Mouse (Mus musculus): ENCODE data around the gene Sipa1l3. TPM values are rescaled to one million over a fixed set of nuclear protein-coding genes. Genes with fewer than 3 reads are reported as not detected.

Sipa1l3 gene
- polyA plus RNA-seq, 1 experiment from 2014 or later, result 9.1 TPM

DNA sequence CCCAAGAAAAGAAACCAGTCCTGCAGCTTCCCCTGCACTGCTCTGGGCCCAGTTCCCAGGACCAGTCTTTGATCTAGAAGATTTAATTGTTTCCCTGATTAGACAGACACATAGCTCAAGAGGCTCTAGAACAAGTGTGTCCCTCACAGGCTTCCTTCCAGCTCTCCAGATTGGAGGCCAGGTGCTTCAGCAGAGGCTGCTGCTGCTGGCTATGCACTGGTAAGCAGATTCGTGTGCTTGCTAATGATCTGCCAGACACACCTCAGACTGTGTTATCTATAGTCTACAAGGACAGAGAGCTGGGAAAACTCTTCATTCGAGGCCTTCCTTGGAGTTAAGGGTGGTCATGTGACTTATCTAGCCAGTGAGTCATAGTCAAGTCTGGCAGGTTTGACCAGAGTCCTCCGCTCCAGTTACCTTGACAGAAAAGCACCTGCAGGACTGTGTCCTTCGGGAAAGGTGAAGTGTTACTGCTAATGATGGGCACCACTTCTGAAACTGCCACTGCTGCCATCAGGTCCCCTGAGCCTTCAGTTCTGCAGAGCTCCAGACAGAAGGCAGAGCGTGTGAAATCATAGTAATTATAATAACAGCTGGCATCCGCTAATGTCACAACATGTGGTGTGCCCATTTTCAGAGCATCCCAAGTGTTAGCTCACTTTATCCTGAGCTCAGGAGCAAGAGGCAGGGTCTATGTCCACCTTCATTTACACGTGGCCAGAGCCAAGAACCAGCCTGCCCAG is 48.7 kb downstream of the Sipa1l3 start:
- WGBS, result 69% methylated on average over 7 of the region's 7 CpGs
- no peaks in the 10 kb centered on the region for H3K9me3 ChIP-seq (replicated peaks)
- peaks cover 26% of the 10 kb centered on the region for H3K4me1 ChIP-seq
- no peaks in the 10 kb centered on the region for H3K27me3 ChIP-seq
- no peak overlapping the region for H3K9ac ChIP-seq
- ATAC-seq, result no peak
- H3K27ac ChIP-seq, result no peak overlapping the region
- no peak overlapping the region for H3K4me3 ChIP-seq
- H3K36me3 ChIP-seq (ENCODE audit: poor library complexity, severe bottlenecking), result no peaks in the 10 kb centered on the region
- H3K4me2 ChIP-seq, result no peak overlapping the region

DNA sequence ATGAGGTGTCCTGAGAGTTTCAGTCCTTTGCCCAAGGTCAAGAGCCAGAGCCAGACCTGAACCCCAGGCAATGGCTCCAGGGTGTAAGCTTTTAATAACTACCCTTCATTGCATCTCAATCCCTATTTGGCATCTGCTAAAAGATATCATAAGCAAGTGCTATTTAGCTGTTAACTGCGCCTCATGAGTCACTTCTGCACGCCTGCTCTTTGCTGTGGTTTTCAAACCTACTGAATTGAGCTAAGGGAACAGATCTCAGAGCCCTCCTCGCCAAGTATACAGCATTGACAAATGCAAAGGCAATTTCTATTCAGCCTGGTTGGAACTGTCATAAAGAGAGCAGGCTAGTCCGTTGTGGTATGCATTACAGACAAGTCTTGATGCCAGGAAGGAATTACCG is 49.8 kb downstream of the Sipa1l3 start:
- Histone ChIP-seq H3K27me3 (no peaks in the 10 kb centered on the region), H3K36me3 (ENCODE audit: poor library complexity, severe bottlenecking) (no peaks in the 10 kb centered on the region), H3K9me3 (replicated peaks) (no peaks in the 10 kb centered on the region), H3K4me2 (no peak overlapping the region), H3K4me1 (peaks cover 26% of the 10 kb centered on the region), H3K9ac (no peak overlapping the region), H3K27ac (no peak overlapping the region), H3K4me3 (no peak overlapping the region)
- ATAC-seq, result no peak
- 90% methylated on average over 5 of the region's 5 CpGs for WGBS

DNA sequence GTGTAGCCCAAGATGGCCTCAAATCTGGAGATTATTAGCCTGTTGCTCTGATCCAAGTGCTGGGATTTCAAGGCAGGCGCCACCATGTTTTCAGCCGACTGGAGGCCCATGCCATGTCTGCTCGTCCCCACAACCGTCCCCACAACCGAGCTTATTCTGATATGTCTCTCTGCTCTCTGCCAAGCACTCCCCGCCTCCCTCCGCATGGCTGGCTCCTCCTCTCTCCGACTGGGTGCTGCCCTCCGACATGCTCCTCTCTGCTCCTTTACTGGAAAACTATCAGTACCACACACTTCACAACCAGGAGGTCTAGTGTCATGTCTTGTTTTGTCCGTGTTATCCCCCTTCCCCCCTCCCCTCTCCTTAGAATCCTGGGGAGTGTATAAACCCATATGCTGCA is 51.9 kb downstream of the Sipa1l3 start:
- no peak overlapping the region for H3K27ac ChIP-seq
- ATAC-seq, result no peak
- no peaks in the 10 kb centered on the region for H3K36me3 ChIP-seq (ENCODE audit: poor library complexity, severe bottlenecking)
- no peak overlapping the region; the same call in 1 of the 2 replicates for H3K9ac ChIP-seq
- H3K27me3 ChIP-seq, result no peaks in the 10 kb centered on the region
- H3K9me3 ChIP-seq (replicated peaks), result no peaks in the 10 kb centered on the region
- no peak overlapping the region for H3K4me3 ChIP-seq
- peaks cover 23% of the 10 kb centered on the region for H3K4me1 ChIP-seq
- H3K4me2 ChIP-seq, result no peak overlapping the region
- WGBS, result 74% methylated on average over 10 of the region's 10 CpGs

DNA sequence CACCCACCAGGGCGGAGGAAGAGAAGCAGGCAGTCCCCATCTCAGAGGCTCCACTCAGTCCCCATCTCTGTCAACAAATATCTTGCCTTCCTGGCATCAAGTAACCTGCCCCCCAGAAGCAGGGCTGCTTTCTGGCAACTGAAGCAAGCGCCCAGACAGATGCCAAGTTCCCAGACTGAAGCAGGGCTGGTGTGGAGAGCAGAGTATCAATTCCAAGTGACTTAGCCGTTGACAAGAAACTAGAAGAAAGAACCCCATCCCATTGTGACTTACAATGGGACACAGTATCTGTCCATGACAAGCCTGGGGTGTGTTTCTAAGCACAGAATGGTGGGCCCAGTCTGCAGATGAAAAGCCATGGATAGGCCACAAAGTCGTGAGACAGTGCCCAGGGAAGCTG is 52.7 kb downstream of the Sipa1l3 start:
- Histone ChIP-seq H3K4me2 (no peak overlapping the region), H3K9ac (no peak overlapping the region), H3K36me3 (ENCODE audit: poor library complexity, severe bottlenecking) (no peaks in the 10 kb centered on the region), H3K4me1 (peaks cover 14% of the 10 kb centered on the region), H3K27me3 (no peaks in the 10 kb centered on the region), H3K27ac (no peak overlapping the region), H3K4me3 (no peak overlapping the region), H3K9me3 (replicated peaks) (no peaks in the 10 kb centered on the region)
- 82% methylated on average over 4 of the region's 4 CpGs for WGBS
- no peak for ATAC-seq

DNA sequence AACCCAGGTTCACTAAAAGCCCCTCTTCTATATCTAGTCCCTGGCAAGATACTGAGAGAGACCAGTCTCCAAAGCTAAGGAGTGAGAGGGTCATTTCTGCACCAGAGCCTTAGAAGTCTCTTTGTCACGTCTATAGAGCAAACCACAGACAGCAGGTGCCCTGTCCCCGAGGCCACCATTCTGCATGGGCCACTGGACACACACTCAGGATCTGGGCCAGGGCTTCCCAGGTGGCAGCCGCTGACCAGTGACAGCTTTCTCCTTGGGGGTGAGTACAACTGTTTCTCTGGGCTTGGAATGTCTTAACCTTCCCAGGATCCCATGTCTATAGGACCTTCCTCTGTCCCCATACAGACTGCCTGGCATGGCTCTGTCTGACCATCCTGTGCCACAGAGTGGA is 55.6 kb downstream of the Sipa1l3 start:
- 79% methylated on average over 3 of the region's 3 CpGs for WGBS

DNA sequence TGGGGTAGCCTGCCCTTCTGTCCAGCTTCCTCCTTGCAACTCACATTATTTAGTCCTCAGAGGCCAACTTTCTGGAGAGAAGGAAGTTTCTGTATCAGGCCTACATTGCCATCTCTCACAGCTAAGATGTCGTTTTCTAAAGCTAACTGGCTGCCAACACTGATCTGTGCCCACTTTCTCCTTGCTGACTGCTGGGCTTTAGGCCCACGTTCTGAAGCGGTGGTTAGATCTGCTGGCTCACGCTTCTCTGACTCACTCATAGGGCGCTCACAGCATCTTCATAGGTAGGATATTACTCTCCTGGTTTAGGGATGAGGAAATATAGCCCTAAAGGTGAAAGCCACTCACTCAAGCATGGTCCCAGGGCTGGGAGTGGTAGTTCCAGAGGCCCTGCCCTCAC is 56.3 kb downstream of the Sipa1l3 start:
- Histone ChIP-seq H3K27me3 (no peaks in the 10 kb centered on the region), H3K27ac (no peak overlapping the region), H3K4me1 (0 out of 2 replicates have a peak, but pooled peaks cover 5% of the 10 kb centered on the region), H3K4me3 (no peak overlapping the region), H3K4me2 (no peak overlapping the region), H3K9ac (no peak overlapping the region), H3K9me3 (replicated peaks) (no peaks in the 10 kb centered on the region), H3K36me3 (ENCODE audit: poor library complexity, severe bottlenecking) (no peaks in the 10 kb centered on the region)
- no peak for ATAC-seq
- 91% methylated on average over 5 of the region's 5 CpGs for WGBS

More for the DNA sequence above, 55.6 kb downstream of the Sipa1l3 start:
- Histone ChIP-seq H3K9me3 (replicated peaks) (no peaks in the 10 kb centered on the region), H3K9ac (no peak overlapping the region), H3K27ac (no peak overlapping the region), H3K4me1 (0 out of 2 replicates have a peak, but pooled peaks cover 5% of the 10 kb centered on the region), H3K36me3 (ENCODE audit: poor library complexity, severe bottlenecking) (no peaks in the 10 kb centered on the region), H3K4me2 (no peak overlapping the region), H3K4me3 (no peak overlapping the region), H3K27me3 (no peaks in the 10 kb centered on the region)
- ATAC-seq, result no peak

DNA sequence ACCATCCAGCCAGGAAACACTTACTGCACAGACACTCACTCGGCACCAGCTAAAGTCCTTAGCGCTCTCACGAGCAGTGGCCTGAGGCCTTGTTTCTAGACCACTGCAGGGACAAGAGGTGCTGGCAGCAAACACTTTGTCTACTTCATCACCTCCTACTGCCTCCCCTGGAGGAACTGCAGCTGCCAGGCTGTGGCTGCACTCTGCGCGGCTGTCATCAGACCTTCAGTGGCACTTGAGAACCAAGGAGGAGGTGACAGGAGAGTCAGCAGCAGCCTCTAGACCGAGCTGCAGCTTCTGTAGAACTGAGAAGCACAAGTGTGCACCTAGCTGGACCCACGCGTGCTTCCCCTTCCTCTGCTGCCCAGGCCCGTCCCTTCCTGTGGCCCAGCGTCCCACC is 56.9 kb downstream of the Sipa1l3 start:
- Histone ChIP-seq H3K4me2 (no peak overlapping the region), H3K36me3 (ENCODE audit: poor library complexity, severe bottlenecking) (no peaks in the 10 kb centered on the region), H3K4me3 (no peak overlapping the region), H3K4me1 (0 out of 2 replicates have a peak, but pooled peaks cover 5% of the 10 kb centered on the region), H3K9me3 (replicated peaks) (no peaks in the 10 kb centered on the region), H3K27me3 (no peaks in the 10 kb centered on the region), H3K9ac (no peak overlapping the region), H3K27ac (no peak overlapping the region)
- no peak for ATAC-seq
- WGBS, result 87% methylated on average over 10 of the region's 10 CpGs

DNA sequence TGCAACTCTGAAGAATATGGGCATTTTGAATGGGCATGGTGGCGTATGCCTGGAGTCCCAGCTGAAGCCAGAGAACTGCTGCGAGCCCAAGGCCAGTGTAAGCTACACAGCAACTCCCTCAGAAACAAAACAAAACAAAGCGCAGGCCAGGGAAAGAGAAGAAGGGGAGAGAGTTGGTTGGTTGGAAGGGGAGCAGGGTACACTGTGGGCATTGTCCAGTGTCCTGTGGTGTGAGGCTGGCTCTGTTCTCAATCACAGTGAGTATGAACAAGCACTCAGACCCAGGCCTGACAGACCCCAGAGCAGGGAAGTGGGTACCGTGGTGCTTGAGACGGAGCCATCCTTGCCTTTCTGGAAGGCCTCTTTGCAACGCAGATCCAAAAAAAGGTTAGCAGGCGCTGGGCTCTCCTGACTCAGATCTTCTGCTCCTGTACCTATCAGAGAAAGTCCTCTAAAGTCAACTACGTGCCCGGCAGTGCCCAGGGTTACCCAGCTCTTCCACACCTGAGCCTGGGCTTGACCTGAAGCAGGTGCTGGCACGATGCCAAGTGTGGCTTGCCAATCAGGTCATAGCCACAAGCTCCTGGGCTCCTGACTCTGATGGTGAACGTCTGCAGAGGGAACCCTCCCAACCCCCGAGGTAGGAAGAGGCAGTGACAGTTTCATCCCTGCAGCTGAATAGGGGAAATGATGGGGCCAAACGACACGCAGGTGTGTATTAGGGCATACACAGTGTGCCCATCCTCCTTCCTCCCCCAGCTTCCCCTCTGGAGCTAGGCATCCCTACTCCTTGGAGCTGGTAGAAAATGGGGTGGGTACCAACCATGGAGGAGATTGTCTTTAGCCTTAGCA is 59.3 kb downstream of the Sipa1l3 start:
- Histone ChIP-seq H3K27me3 (no peaks in the 10 kb centered on the region), H3K9ac (no peak overlapping the region), H3K9me3 (replicated peaks) (no peaks in the 10 kb centered on the region), H3K4me2 (no peak overlapping the region), H3K4me1 (peaks cover 16% of the 10 kb centered on the region; the same call in 1 of the 2 replicates), H3K27ac (no peak overlapping the region), H3K4me3 (no peak overlapping the region), H3K36me3 (ENCODE audit: poor library complexity, severe bottlenecking) (no peaks in the 10 kb centered on the region)
- ATAC-seq, result no peak
- WGBS, result 88% methylated on average over 14 of the region's 14 CpGs

DNA sequence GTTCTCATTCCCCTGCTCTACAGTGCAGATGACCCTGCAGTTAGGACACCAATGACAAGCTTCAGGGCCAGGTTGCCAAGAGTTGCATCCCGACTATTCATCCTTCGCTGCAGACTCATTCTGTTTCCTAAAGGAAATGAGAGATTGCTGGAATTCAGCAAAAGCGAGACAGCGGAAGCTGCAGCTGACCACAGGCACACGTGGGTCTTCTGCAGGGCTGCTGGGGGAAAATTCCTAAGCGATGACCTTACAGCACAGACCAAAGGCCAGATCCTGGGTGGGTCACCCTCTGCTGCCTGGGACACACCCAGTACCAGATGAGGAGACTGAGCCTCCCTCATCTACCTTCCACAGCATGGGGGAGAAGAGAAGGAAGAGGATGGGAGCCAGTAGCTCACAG is 60.7 kb downstream of the Sipa1l3 start:
- peaks cover 26% of the 10 kb centered on the region for H3K4me1 ChIP-seq
- no peaks in the 10 kb centered on the region for H3K36me3 ChIP-seq (ENCODE audit: poor library complexity, severe bottlenecking)
- 85% methylated on average over 6 of the region's 6 CpGs for WGBS
- H3K4me3 ChIP-seq, result no peak overlapping the region
- no peak overlapping the region for H3K27ac ChIP-seq
- H3K9me3 ChIP-seq (replicated peaks), result no peaks in the 10 kb centered on the region
- no peak overlapping the region for H3K9ac ChIP-seq
- no peaks in the 10 kb centered on the region for H3K27me3 ChIP-seq
- no peak overlapping the region for H3K4me2 ChIP-seq
- no peak for ATAC-seq

DNA sequence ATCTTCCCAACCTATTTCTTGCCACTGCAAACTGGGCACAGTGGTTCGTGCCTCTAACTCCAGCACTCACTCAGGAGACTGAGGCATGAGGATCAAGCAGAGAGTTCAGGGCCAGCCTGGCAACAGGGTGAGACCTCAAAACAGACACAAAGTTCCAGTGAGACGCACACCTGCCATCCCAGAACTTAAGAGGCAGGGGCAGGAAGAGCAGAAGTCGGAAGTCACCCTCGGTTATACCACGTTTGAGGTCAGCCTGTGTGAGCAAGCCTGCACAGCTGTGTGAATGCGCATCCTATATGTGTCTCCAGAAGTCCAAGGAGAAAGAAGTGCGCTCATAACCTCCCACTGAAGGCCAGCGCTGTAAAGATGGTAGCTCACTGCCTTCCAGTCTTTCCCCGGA is 61.7 kb downstream of the Sipa1l3 start:
- Histone ChIP-seq H3K27ac (no peak overlapping the region), H3K9me3 (replicated peaks) (no peaks in the 10 kb centered on the region), H3K4me2 (no peak overlapping the region), H3K27me3 (no peaks in the 10 kb centered on the region), H3K9ac (no peak overlapping the region), H3K4me3 (no peak overlapping the region), H3K4me1 (peaks cover 35% of the 10 kb centered on the region), H3K36me3 (ENCODE audit: poor library complexity, severe bottlenecking) (no peaks in the 10 kb centered on the region)
- WGBS, result 91% methylated on average over 9 of the region's 9 CpGs
- no peak for ATAC-seq

DNA sequence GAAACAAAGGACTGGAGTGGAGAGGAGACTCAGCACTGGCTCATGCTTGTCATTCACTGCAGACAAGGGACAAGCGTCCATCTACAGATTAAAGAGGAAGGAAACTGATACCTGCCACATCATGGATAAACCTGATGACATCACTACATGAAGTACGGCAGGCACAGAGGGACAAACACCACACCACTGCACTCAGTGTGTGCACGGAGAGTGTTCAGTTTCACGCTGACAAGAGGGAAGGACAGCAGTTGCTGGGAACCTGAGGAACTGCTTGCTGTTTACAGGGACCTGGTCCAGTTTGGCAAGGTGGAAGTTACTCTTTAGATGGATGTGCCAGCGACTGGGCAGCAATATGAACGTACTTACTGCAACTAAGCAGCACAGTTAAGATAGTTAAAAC is 62.9 kb downstream of the Sipa1l3 start:
- no peak for ATAC-seq
- Histone ChIP-seq H3K4me2 (no peak overlapping the region), H3K9ac (no peak overlapping the region), H3K4me1 (peaks cover 35% of the 10 kb centered on the region), H3K27me3 (no peaks in the 10 kb centered on the region), H3K36me3 (ENCODE audit: poor library complexity, severe bottlenecking) (no peaks in the 10 kb centered on the region), H3K9me3 (replicated peaks) (no peaks in the 10 kb centered on the region), H3K4me3 (no peak overlapping the region), H3K27ac (peak overlapping the region; percentile 35; the same call in 1 of the 2 replicates)
- WGBS, result 53% methylated on average over 6 of the region's 6 CpGs

DNA sequence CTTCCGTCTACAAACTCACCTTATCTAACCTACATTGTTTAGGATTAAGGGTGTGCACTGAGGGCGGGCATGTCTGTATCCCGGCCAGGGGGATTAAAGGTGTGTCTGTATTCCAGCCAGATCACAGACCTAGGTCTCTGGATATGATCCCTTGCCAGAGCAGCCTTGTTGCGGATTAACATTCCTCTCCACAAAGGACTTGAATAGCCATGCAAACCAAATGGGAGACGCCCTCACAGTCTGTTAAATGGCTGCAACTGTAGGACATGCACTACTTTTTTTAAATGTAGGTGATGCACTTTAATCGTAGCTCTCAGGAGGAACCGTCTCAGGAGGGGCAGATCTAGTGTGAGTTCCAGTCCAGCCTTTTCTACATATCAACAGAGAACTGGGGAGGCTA is 63.5 kb downstream of the Sipa1l3 start:
- Histone ChIP-seq H3K27ac (peak overlapping the region; percentile 35), H3K9me3 (replicated peaks) (no peaks in the 10 kb centered on the region), H3K27me3 (no peaks in the 10 kb centered on the region), H3K4me1 (peaks cover 35% of the 10 kb centered on the region), H3K4me3 (no peak overlapping the region), H3K36me3 (ENCODE audit: poor library complexity, severe bottlenecking) (no peaks in the 10 kb centered on the region), H3K9ac (no peak overlapping the region), H3K4me2 (no peak overlapping the region)
- ATAC-seq, result no peak
- 18% methylated on average over 7 of the region's 7 CpGs for WGBS

Data from forebrain, embryonic 13.5 days (tissue).